Mouse (Mus musculus): ENCODE measurements at regions not wholly inside any gene's neighbourhood (a gene's known extent, or its start where the extent isn't known, plus 50 kb on each side); places are given as distances from the start of the nearest gene placed in this dataset.

GRCm38 (mm10) chr1:129002286-129002685, 270.8 kb upstream of the Thsd7b start:
- TF ChIP-seq CEBPB (IDR thresholded peaks at IDR 0.05; ENCODE audit: insufficient read depth, poor library complexity, severe bottlenecking) (no peak), REST (IDR thresholded peaks at IDR 0.05; ENCODE audit: insufficient read depth, insufficient read length) (no peak), POLR2AphosphoS2 (IDR thresholded peaks at IDR 0.05; ENCODE audit: insufficient read length, low read depth) (no peak), POLR2A (IDR thresholded peaks at IDR 0.05; ENCODE audit: insufficient read length, low read depth) (no peak), USF1 (IDR thresholded peaks at IDR 0.05; ENCODE audit: low read depth) (no peak)

Data from myocyte (in vitro differentiated cells).